Comparison of ENCODE assay signal across 29 mouse cellular contexts in genomic region chr5:17439487-17440102, GRCm38 (mm10). TPM values are rescaled to one million over a fixed set of nuclear protein-coding genes. Genes with fewer than 3 reads are reported as not detected.
"Had no signal": no experiment of that assay in that cellular context is flagged by ENCODE, and none has a peak within 500 bp of the region (broad histone marks: within the 10 kb centered on the region; RNA-seq: fewer than 3 reads in every experiment).

No protein-coding gene starts in this region.

- H3K9ac ChIP-seq: liver, embryonic 13.5 days had no signal

- H3K9me3 ChIP-seq: liver, embryonic 13.5 days had no signal

- H3K27me3 ChIP-seq: liver, embryonic 13.5 days had no signal

- H3K36me3 ChIP-seq: liver, embryonic 13.5 days had no signal

- DNase-seq: kidney, adult 11 months; kidney, postnatal 14 days; layer of hippocampus, adult 9-11 months; liver, embryonic 13.5 days; lung, adult 2 months; lung, postnatal 14 days; lung, postnatal 4 days; midbrain, embryonic 14.5 days; thymus, adult 18-20 months; thymus, postnatal 36 days had no signal

- H3K4me1 ChIP-seq: liver, embryonic 13.5 days had no signal

- H3K4me2 ChIP-seq: liver, embryonic 13.5 days; midbrain, embryonic 11.5 days had no signal

- H3K27ac ChIP-seq: layer of hippocampus, adult 2 months; liver, embryonic 13.5 days had no signal

- H3K4me3 ChIP-seq: layer of hippocampus, adult 2 months; liver, embryonic 13.5 days had no signal

RNA-seq across cellular contexts. Expression of gene Speer4f1, which starts 36.3 kb away (rescaled TPM):
- total RNA-seq: layer of hippocampus, adult 2 months; layer of hippocampus, postnatal 25 days; left cerebral cortex, adult 18-20 months; left cerebral cortex, postnatal 25 days; liver, adult 2 months; megakaryocyte progenitor cell, adult 5-6 weeks; megakaryocyte-erythroid progenitor cell, adult 5-6 weeks; midbrain, postnatal 0 days had no signal
- polyA plus RNA-seq: large intestine, adult 2 months; limb, embryonic 11.5 days; limb, embryonic 14.5 days; liver, adult 2 months; liver, embryonic 13.5 days; liver, embryonic 16.5 days; lung, embryonic 16.5 days; midbrain, embryonic 14.5 days; midbrain, postnatal 0 days; neural tube, embryonic 11.5 days; neural tube, embryonic 14.5 days; small intestine, adult 2 months; spleen, adult 2 months; urinary bladder, adult 2 months had no signal
